Mouse (Mus musculus) embryo, embryonic 10.5 days (tissue): ENCODE data around the gene Rnf41.

Source experiments
- DNase-seq: peaks from one replicate; pipeline ENCODE4 v3.0.0-alpha.2; 2015; ENCODE audit warnings: low spot score

Rnf41 gene

DNA sequence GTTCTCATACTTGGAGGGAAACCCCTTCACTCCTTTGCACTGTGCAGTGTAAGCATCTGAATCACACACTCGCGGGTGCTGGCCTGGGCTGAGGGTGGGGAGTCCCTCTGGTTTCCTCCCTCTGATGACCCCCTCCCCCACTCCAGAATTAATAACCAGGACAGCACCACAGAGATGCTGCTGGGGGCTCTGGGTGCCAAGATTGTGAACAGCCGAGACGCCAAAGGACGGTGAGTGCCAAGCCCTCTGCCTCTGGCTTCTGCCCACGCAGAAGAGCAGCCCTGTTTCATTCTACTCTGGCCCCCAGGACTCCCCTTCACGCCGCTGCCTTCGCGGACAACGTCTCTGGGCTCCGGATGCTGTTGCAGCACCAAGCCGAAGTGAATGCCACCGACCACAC, 22.5 kb upstream of the Rnf41 start:
- DNase-seq = no peak

GRCm38 (mm10) chr10:128389570-128389969, 21.9 kb upstream of the Rnf41 start:
- DNase-seq = no peak

- DNase-seq = no peak
Measured at GRCm38 (mm10) chr10:128390366-128390765, 21.1 kb upstream of the Rnf41 start.

DNA sequence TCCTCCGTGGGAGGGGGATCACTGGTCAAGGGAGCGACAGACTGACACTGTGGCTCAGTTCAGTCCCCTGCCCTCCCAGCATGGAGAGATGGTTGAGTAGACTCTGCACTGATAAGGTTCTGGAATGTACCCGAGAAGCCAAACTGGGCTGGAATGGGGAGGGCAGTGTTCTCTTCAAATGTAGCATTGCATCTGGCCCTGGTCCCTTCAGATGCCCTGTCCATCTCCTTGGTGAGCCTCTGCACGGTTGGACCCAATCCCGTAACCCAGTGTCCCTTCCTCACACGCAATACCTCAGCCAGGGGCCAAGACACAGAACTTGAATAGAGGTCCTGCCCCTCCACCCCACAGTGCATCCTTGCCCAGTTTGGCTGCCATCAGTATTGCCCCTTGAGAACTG, 19.6 kb upstream of the Rnf41 start:
- DNase-seq = no peak

- DNase-seq = no peak
Measured at GRCm38 (mm10) chr10:128396017-128396673, 15.3 kb upstream of the Rnf41 start.

DNA sequence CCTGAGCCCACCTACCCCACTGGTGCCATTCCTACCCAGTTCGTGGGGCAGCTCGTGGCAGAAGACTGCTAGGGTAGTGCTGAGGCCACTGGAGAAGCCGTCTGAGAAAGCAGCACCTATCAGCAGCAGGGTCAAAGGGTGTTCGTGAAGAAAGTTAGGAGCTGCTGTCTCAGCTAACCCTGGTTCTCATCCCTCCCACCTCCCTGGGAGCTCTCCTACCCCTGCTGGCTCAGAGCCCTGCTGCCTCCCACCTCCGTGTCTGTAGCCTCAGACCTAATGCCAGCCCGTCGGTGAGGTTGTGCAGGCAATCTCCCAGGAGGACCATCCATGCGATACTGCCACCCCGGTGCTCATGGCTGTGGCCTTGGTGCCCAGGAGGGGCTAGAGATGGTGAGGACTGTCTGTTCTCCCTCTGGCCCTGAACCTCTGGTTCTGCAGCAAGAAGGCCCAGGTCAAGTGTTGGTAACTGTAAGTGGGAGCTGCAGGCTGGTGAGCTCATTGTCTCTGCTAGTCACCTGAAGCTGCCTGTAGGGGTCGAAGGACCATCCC, 14.7 kb upstream of the Rnf41 start:
- no peak for DNase-seq

GRCm38 (mm10) chr10:128397466-128397865, 14.0 kb upstream of the Rnf41 start:
- no peak for DNase-seq

DNA sequence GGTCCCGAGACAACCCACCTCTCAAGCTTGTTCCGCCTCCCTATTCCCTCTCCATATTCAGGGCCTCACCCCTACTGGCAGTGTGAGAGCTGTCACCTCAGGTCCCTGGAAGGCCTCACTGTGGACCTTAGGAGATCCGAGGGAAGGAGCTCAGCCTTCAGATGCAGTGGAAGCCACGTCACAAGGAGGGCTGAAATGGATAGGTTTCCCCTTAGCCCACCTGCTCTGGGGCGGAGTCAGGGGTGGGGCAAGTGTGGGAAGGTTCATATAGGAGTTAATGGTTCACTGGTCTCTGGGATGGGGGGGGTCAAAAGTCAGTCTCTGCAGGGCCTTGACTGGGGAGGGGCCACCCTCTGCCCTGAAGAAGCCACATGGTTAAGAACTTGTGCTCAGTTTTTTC, 11.1 kb upstream of the Rnf41 start:
- no peak for DNase-seq

DNA sequence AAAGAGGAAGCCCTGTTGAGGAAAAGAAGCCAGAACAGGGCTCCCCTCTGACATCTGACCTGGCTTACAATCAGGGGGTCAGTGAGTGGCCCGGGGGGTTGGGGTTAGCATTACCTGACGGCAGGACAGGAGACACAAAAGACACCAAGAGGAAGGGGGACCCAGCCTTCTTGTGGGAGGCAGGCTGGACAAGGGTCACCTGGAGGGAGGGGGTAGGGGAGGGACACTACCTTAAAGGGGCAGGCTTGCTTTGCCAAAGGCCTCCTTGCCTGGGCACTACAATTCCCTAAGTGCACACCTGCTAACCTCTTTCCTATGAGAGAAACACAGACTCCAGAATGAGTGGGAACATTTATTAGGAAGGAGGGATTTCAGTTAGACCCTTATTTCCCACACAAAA, 10.4 kb upstream of the Rnf41 start, which contains the start of gene Slc39a5:
Gene Slc39a5 (minus strand): TSS at position 174 of the 400 bp plus-strand sequence.
- no peak for DNase-seq

GRCm38 (mm10) chr10:128401638-128402037, 9.8 kb upstream of the Rnf41 start:
- DNase-seq = no peak

GRCm38 (mm10) chr10:128403931-128404330, 7.5 kb upstream of the Rnf41 start:
- DNase-seq = no peak

DNA sequence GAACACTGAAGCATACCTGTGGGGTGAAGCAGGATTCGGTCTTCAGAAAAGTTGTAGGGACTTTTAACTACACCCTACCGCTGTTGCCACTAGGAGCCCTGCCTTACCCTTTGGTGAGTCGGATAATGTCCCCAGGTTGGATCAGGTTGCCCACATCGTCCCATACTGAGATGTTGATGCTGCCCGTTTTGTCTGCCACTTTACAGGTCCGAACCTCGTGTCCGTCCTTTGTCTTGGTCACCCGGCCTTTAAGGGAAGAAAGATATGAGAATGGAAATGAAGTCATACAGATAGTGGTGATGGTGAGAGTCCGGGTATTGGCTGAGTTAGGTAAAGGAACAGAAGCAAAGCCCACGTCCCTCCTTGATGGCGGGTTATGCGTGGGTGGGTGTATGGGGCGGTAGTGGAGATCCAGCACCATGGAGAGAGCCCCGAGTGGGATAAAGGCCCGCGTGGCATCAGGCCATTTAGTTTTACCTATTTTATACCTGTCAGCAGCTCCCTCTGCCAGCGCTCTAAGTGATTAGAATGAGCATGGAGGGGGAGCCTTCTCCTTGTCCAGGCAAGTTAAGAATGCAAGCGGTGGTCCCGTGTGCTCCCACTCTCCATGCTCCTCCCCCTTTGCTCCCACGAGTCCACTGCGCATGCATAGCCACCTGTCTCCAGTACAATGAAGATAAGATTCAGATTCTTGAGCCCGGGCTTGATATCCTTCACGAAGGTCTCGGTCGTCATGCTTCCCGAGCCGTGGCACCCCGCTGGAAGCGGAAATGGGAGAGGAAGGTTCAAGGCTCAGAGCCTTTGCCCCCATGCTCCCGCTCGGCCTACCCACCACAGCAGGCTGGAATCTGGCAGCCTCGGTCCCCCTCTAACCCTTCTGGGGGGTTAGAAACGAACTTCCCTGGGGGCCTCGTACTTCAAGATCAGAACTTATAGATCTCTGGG, 2.6 kb upstream of the Rnf41 start:
- peak; percentile 69 for DNase-seq

- DNase-seq = peak; percentile 99
Measured at GRCm38 (mm10) chr10:128409692-128410559, 1.5 kb upstream of the Rnf41 start.

GRCm38 (mm10) chr10:128410560-128410845, 954 bp upstream of the Rnf41 start:
- peak; percentile 40 for DNase-seq

DNA sequence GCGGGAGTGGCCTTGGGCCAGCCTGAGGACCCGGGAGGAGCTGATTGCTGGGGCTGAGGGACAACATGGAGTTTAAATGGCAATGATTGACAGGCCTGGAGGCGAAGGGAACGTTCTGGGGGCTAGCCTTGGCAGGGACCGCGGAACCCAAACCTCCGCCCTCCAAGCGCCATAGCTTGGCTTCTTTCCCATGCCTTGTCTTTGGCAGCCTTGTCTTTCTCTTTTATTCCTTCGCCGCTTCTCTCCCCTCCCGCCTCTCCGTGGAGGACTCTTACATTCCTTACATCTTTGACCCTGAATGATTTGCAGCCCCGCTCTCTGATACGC, 561 bp downstream of the Rnf41 start:
- peak; percentile 50 for DNase-seq

GRCm38 (mm10) chr10:128412558-128412957, 1.1 kb downstream of the Rnf41 start:
- no peak for DNase-seq

- no peak for DNase-seq
Measured at GRCm38 (mm10) chr10:128413076-128413475, 1.6 kb downstream of the Rnf41 start.

- DNase-seq = no peak
Measured at GRCm38 (mm10) chr10:128414848-128415247, 3.4 kb downstream of the Rnf41 start.

- DNase-seq = no peak
Measured at GRCm38 (mm10) chr10:128422426-128422825, 11.0 kb downstream of the Rnf41 start.

DNA sequence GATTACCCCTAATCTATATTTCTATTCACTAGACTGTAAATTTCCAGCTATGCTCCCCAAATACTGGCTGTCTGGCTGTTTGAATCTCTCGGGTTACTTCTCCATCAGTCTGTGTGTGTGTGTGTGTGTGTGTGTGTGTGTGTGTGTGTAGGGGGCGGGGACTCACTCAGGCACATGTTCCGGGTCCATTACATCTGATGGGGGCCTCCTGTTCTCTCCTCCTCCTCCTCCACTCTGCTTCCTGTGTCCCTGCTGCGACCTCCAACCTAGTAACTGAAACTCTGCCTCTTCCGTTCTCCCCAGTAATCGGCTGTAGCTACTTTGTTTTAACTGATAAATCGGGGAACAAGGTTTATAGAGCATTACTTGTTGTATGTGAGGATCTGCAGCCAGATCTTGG, 13.1 kb downstream of the Rnf41 start:
- DNase-seq = peak; percentile 13

GRCm38 (mm10) chr10:128425260-128425659, 13.8 kb downstream of the Rnf41 start:
- DNase-seq = no peak

DNA sequence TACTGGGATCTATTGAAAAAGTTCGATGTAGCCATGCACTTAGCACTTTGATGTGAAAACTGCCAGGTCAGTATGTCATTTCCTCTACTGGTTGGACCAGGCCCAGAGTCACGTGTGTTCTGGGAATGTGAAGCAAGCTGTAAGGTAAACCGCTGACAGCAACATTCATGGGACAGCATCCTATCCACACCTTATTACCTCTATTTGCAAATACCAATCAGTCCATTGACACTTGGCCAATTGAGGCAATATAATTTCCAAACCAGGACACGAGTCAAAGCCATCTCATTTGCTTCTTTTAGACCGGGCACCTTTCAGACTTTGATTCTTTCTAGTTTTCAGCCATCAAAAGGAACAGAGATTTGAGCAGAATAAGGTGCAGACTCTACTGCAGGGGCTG, 17.6 kb downstream of the Rnf41 start:
- no peak for DNase-seq
